Mouse (Mus musculus) cerebellum, adult 2 months (tissue): ENCODE measurements around the gene Pik3c2g. TPM values are rescaled to one million over a fixed set of nuclear protein-coding genes. Genes with fewer than 3 reads are reported as not detected.

Source experiments
- DNase-seq, 2 experiments: peaks; one replicate each; pipeline ENCODE4 v3.0.0; 2021
- H3K27ac ChIP-seq: fragments of 200-500 bp; 2 replicates; pipeline ENCODE4 v1.5.1; 2012; ENCODE audit warnings: low read length, control low read depth, inconsistent platforms; ENCODE audit not compliant: insufficient read depth
- H3K27me3 ChIP-seq: fragments of 200-500 bp; 2 replicates; pipeline ENCODE4 v1.6.1; 2012; ENCODE audit warnings: inconsistent platforms, mild to moderate bottlenecking, low read length, moderate library complexity; ENCODE audit not compliant: control insufficient read depth, insufficient read depth
- H3K4me1 ChIP-seq: fragments of 200-500 bp; 2 replicates; pipeline ENCODE4 v1.6.1; 2011; ENCODE audit warnings: low read length; ENCODE audit not compliant: control insufficient read depth, insufficient read depth
- H3K4me3 ChIP-seq: fragments of 200-500 bp; replicated peaks from 2 replicates; pipeline ENCODE3; 2011; ENCODE audit warnings: mild to moderate bottlenecking, low read depth, low read length, control low read depth; ENCODE audit not compliant: insufficient read depth
- CTCF ChIP-seq: fragments of 200-500 bp; IDR thresholded peaks from 2 replicates; pipeline ENCODE4 v1.5.1; 2011; ENCODE audit warnings: low read depth, mild to moderate bottlenecking, control low read depth, low read length, moderate library complexity, borderline replicate concordance; ENCODE audit not compliant: insufficient read depth
- POLR2A ChIP-seq: fragments of 200-500 bp; IDR thresholded peaks from 2 replicates; pipeline ENCODE4 v1.6.1; 2011; ENCODE audit warnings: low read length, control low read depth, borderline replicate concordance; ENCODE audit not compliant: insufficient read depth
- WGBS: fragments of 180-500 bp; shearing (Covaris S2); methylation state at CpG from one replicate; pipeline ENCODE4 v1.1.7; 2018; 5-methylcytosine and 5-hydroxymethylcytosine counted together
- polyA plus RNA-seq: library from polyadenylated mRNA; depleted of rRNA; stranded (reverse); fragments of >200 nt; gene quantifications from 2 replicates; pipeline ENCODE4 v1.2.3, GENCODE M21; 2012

Gene Pik3c2g
- polyA plus RNA-seq, 1 experiment: 0.11 TPM

GRCm38 (mm10) chr6:139770535-139770934 lies 183.5 kb downstream of the Pik3c2g start:
- no peak overlapping the region for H3K4me3 ChIP-seq
- no peaks in the 10 kb centered on the region for H3K27me3 ChIP-seq
- H3K4me1 ChIP-seq: no peaks in the 10 kb centered on the region
- no peak for DNase-seq
- no peak for TF ChIP-seq POLR2A
- no peak for TF ChIP-seq CTCF
- 43% methylated on average over 3 of the region's 3 CpGs for WGBS
- H3K27ac ChIP-seq: no peak overlapping the region

- no peak for TF ChIP-seq POLR2A
- no peak overlapping the region for H3K4me3 ChIP-seq
- H3K27me3 ChIP-seq: no peaks in the 10 kb centered on the region
- no peaks in the 10 kb centered on the region for H3K4me1 ChIP-seq
- no peak for DNase-seq
- WGBS: 83% methylated on average over 11 of the region's 11 CpGs
- H3K27ac ChIP-seq: no peak overlapping the region
Measured at GRCm38 (mm10) chr6:139777576-139778282, 190.7 kb downstream of the Pik3c2g start.

DNA sequence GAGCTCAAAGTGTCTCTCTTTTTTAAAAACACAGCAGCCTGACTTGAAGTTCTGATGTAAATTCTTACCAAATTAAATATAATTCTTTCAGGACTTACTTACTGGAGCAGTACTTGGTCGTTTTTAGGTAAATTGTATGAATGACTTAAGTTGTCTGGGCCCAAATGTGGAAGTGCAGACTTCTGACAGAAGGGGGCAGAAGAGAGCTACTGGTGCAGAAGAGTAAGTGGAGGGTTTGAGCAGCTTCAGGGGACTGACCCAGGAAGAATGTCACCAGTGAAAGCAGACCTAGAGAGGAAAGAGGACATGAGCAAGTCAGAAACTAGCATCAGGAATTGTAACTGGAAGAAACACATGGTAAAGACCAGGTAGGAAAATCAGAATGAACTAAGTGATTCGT lies 193.0 kb downstream of the Pik3c2g start:
- WGBS: 61% methylated on average over 2 of the region's 2 CpGs
- Histone ChIP-seq H3K27ac (no peak overlapping the region), H3K27me3 (no peaks in the 10 kb centered on the region), H3K4me1 (no peaks in the 10 kb centered on the region), H3K4me3 (no peak overlapping the region)
- no peak; the same call in 1 of the 2 replicates for TF ChIP-seq CTCF
- TF ChIP-seq POLR2A: no peak
- DNase-seq: no peak

DNA sequence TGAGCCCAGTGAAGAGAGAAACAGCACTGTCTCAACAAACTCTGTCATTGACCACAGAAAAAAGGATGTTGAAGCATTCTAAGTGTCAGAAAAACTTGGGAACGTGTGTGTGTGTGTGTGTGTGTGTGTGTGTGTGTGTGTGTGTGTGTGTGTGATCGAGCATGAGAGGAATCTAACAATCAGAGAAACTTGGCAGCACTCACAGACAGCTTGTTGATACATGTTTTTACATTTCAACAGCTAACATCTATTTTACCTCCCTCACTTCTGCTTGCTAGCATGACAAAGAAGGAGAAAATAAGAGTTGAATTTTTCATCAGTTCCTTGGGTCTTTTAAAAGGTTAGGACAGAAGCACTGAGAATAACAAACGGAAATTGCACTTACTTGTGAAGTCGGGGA lies 202.5 kb downstream of the Pik3c2g start:
- Histone ChIP-seq H3K4me1 (no peaks in the 10 kb centered on the region), H3K4me3 (no peak overlapping the region), H3K27ac (no peak overlapping the region), H3K27me3 (no peaks in the 10 kb centered on the region)
- DNase-seq: no peak
- TF ChIP-seq POLR2A: no peak
- no peak for TF ChIP-seq CTCF
- WGBS: 49% methylated on average over 4 of the region's 4 CpGs

- no peak for DNase-seq
- WGBS: 46% methylated on average over 8 of the region's 8 CpGs
- TF ChIP-seq CTCF (no peak), POLR2A (no peak)
- Histone ChIP-seq H3K4me3 (no peak overlapping the region), H3K4me1 (no peaks in the 10 kb centered on the region), H3K27ac (no peak overlapping the region), H3K27me3 (no peaks in the 10 kb centered on the region)
Measured at GRCm38 (mm10) chr6:139799541-139800226, 212.7 kb downstream of the Pik3c2g start.

- 45% methylated on average over 8 of the region's 8 CpGs for WGBS
- Histone ChIP-seq H3K4me1 (no peaks in the 10 kb centered on the region), H3K27ac (no peak overlapping the region), H3K27me3 (no peaks in the 10 kb centered on the region), H3K4me3 (no peak overlapping the region)
- DNase-seq: peak; percentile 6 to 8
- TF ChIP-seq POLR2A (no peak), CTCF (no peak)
Measured at GRCm38 (mm10) chr6:139821916-139822315, 234.9 kb downstream of the Pik3c2g start.

DNA sequence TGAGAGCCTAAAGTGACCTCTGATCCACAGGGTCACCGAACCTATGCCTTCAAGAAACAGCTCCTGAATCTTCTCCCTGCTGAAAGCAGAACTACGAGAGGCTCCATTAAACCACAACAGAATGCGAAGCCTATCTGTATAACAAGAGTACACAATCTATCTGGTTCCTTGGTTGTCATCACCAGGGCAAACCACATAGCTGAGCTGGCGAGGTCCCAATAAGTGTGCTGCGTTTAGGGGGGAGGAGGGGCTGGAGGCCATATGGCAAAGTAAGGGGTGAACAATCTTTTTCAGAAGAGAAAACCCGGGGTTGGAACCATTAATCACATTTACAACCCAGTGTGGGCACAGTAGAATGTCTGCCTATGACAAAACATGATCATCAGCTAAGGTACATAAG lies 251.2 kb downstream of the Pik3c2g start:
- no peak for TF ChIP-seq POLR2A
- TF ChIP-seq CTCF: no peak
- H3K27ac ChIP-seq: no peak overlapping the region
- no peak overlapping the region for H3K4me3 ChIP-seq
- H3K27me3 ChIP-seq: no peaks in the 10 kb centered on the region
- no peak for DNase-seq
- 48% methylated on average over 6 of the region's 6 CpGs for WGBS
- H3K4me1 ChIP-seq: no peaks in the 10 kb centered on the region

DNA sequence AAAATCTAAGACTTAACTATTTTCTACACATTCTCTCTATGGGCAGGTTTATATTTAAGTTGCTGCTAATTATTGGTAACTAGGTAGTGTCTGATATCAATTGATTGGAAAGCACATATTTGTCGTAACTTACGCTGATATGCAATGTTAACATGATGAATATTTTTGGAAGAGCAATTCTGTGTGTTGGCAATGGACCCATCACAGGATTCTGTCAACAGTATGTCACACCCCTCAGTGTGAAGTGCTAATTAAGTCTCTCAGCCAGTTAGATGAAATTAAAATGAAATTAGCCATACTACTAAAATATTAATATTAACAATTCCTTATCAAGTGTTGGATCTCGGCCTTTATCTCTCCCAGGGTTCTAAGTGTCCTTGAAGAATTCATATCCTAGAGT lies 251.7 kb downstream of the Pik3c2g start:
- WGBS: 68% methylated on average over 3 of the region's 3 CpGs
- no peak for DNase-seq
- Histone ChIP-seq H3K27ac (no peak overlapping the region), H3K4me3 (no peak overlapping the region), H3K27me3 (no peaks in the 10 kb centered on the region), H3K4me1 (no peaks in the 10 kb centered on the region)
- TF ChIP-seq POLR2A: no peak
